Mouse (Mus musculus) heart, adult 2 months (tissue): ENCODE measurements around the gene Srsf12.

Experiments used
- CTCF ChIP-seq: fragments of 200-600 bp; IDR thresholded peaks from 2 replicates; pipeline ENCODE4 v1.8.1; 2022; ENCODE audit warnings: antibody characterized with exemption, mild to moderate bottlenecking, moderate library complexity
- POLR2A ChIP-seq: fragments of 200-500 bp; IDR thresholded peaks from 2 replicates; pipeline ENCODE4 v1.6.1; 2011; ENCODE audit warnings: mild to moderate bottlenecking, low read depth, low read length, control low read depth; ENCODE audit not compliant: insufficient read depth

DNA sequence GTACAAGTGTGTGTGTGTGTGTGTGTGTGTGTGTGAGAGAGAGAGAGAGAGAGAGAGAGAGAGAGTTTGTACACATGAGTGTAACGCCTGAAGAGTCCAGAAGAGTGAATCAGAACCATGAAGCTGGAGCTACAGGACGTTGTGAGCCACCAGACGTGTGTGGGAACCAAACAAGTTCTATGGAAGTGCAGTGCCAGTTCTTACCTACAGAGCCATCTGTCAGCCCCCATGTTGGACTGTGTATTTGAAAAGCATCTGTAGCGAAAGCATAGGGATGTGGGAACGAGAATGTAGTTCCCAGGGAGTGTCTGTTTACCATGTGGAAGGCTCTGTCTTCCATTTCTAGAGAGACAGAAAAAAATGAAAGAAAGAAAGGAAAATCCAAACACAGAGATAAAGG lies 25.3 kb upstream of the Srsf12 start:
- TF ChIP-seq CTCF (no peak), POLR2A (no peak)
